Mouse (Mus musculus): ENCODE results near the gene Tmem107. TPM values are rescaled to one million over a fixed set of nuclear protein-coding genes. Genes with fewer than 3 reads are reported as not detected.

Tmem107 gene
- polyA plus RNA-seq, 1 experiment from 2014 or later, result 62.9 TPM

DNA sequence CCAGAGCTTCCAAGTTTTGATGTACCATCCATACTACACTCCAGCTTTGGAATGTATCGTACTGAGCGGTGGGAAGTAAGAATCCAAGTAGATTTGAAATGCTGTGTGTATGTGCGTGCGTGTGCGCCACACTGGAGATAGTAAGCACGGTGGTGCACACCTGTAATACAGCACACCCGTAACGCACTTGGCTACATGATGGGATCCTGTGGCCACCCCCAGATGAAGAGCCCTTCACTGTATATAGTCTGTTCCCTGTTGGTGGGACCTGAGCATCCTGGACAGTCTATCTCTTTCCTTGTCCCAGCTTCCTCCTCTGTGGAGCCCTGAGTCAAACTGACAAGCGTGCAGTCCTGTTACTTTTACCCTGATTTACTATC lies 24.2 kb upstream of the Tmem107 start:
- DNase-seq (ENCODE audit: low spot score) (no peak), ATAC-seq (no peak)
- Histone ChIP-seq H3K9ac (replicated peaks; ENCODE audit: low read depth) (peak overlapping the region; percentile 33), H3K36me3 (ENCODE audit: insufficient read depth, low read length) (no peaks in the 10 kb centered on the region), H3K27ac (ENCODE audit: low read length) (no peak overlapping the region), H3K4me2 (replicated peaks; ENCODE audit: low read depth, low read length) (peak overlapping the region; percentile 99), H3K9me3 (ENCODE audit: low read length) (no peaks in the 10 kb centered on the region), H3K4me1 (ENCODE audit: insufficient read depth, low read depth, low read length) (no peaks in the 10 kb centered on the region), H3K27me3 (replicated peaks; ENCODE audit: insufficient read depth, low read length) (no peaks in the 10 kb centered on the region), H3K4me3 (ENCODE audit: low read depth, low read length) (peak overlapping the region; percentile 79)
- 6% methylated on average over 9 of the region's 9 CpGs for WGBS
- TF ChIP-seq EP300 (IDR thresholded peaks at IDR 0.05) (no peak), CTCF (IDR thresholded peaks at IDR 0.05) (no peak)

- 73% methylated on average over 12 of the region's 12 CpGs for WGBS
- Histone ChIP-seq H3K4me2 (replicated peaks; ENCODE audit: low read depth, low read length) (no peak overlapping the region), H3K9ac (replicated peaks; ENCODE audit: low read depth) (no peak overlapping the region), H3K9me3 (ENCODE audit: low read length) (no peaks in the 10 kb centered on the region), H3K36me3 (ENCODE audit: insufficient read depth, low read length) (no peaks in the 10 kb centered on the region), H3K4me3 (ENCODE audit: low read depth, low read length) (no peak overlapping the region), H3K4me1 (ENCODE audit: insufficient read depth, low read depth, low read length) (no peaks in the 10 kb centered on the region), H3K27me3 (replicated peaks; ENCODE audit: insufficient read depth, low read length) (no peaks in the 10 kb centered on the region), H3K27ac (ENCODE audit: low read length) (no peak overlapping the region)
- DNase-seq (ENCODE audit: low spot score), result no peak
- no peak for ATAC-seq
- TF ChIP-seq CTCF (IDR thresholded peaks at IDR 0.05) (no peak), EP300 (IDR thresholded peaks at IDR 0.05) (no peak)
These were observed 23.0 kb upstream of the Tmem107 start for GRCm38 (mm10) chr11:69047592-69047991.

DNA sequence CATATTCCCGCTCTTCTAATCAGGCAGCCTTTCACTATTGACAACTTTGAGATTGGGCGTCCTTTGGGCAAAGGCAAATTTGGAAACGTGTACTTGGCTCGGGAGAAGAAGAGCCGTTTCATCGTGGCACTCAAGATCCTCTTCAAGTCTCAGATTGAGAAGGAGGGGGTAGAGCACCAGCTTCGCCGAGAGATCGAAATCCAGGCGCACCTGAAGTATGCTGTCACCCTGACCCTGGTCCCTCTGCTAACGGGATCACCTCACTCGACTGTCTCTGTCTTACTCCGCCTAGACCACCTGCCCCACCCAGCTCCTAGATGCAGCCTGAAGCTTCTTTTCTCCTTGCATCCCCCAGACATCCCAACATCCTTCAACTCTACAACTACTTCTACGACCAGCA lies 22.5 kb upstream of the Tmem107 start:
- no peak overlapping the region for H3K4me2 ChIP-seq (replicated peaks; ENCODE audit: low read depth, low read length)
- H3K27ac ChIP-seq (ENCODE audit: low read length), result no peak overlapping the region
- no peak for ATAC-seq
- no peak for DNase-seq (ENCODE audit: low spot score)
- no peak overlapping the region for H3K4me3 ChIP-seq (ENCODE audit: low read depth, low read length)
- no peak overlapping the region for H3K9ac ChIP-seq (replicated peaks; ENCODE audit: low read depth)
- no peaks in the 10 kb centered on the region for H3K36me3 ChIP-seq (ENCODE audit: insufficient read depth, low read length)
- WGBS, result 77% methylated on average over 14 of the region's 14 CpGs
- no peaks in the 10 kb centered on the region for H3K9me3 ChIP-seq (ENCODE audit: low read length)
- no peaks in the 10 kb centered on the region for H3K27me3 ChIP-seq (replicated peaks; ENCODE audit: insufficient read depth, low read length)
- H3K4me1 ChIP-seq (ENCODE audit: insufficient read depth, low read depth, low read length), result no peaks in the 10 kb centered on the region
- TF ChIP-seq EP300 (IDR thresholded peaks at IDR 0.05) (no peak), CTCF (IDR thresholded peaks at IDR 0.05) (no peak)

GRCm38 (mm10) chr11:69050748-69051147 lies 19.9 kb upstream of the Tmem107 start:
- Histone ChIP-seq H3K9me3 (ENCODE audit: low read length) (no peaks in the 10 kb centered on the region), H3K9ac (replicated peaks; ENCODE audit: low read depth) (no peak overlapping the region), H3K4me1 (ENCODE audit: insufficient read depth, low read depth, low read length) (no peaks in the 10 kb centered on the region), H3K27me3 (replicated peaks; ENCODE audit: insufficient read depth, low read length) (no peaks in the 10 kb centered on the region), H3K4me2 (replicated peaks; ENCODE audit: low read depth, low read length) (no peak overlapping the region), H3K27ac (ENCODE audit: low read length) (no peak overlapping the region), H3K4me3 (ENCODE audit: low read depth, low read length) (no peak overlapping the region), H3K36me3 (ENCODE audit: insufficient read depth, low read length) (no peaks in the 10 kb centered on the region)
- WGBS, result 74% methylated on average over 8 of the region's 8 CpGs
- DNase-seq (ENCODE audit: low spot score) (no peak), ATAC-seq (no peak)
- no peak for TF ChIP-seq CTCF (IDR thresholded peaks at IDR 0.05)
- no peak for TF ChIP-seq EP300 (IDR thresholded peaks at IDR 0.05)

DNA sequence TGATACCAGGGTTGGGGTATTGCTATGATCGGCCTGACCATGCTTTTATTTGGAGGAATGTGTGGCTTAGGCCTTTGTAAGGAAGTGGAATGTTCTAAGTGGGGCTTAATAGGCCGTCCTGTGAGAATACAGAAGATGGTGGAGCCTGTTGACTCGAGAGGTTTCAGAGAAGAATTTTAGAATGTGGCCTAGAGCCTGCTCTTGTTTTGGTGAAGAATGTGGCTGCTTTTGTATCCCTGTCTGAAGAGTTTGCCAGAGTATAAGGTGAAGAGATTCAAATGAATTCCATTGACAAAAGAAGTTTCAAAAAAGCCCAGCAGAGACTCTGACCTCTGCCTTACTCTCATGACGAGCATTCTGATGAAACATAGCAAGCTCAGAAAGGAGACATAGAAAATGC lies 18.8 kb upstream of the Tmem107 start:
- no peaks in the 10 kb centered on the region for H3K36me3 ChIP-seq (ENCODE audit: insufficient read depth, low read length)
- H3K27ac ChIP-seq (ENCODE audit: low read length), result no peak overlapping the region
- ATAC-seq, result peak; percentile 45; the same call in 1 of the 2 replicates
- DNase-seq (ENCODE audit: low spot score), result no peak
- no peak overlapping the region for H3K9ac ChIP-seq (replicated peaks; ENCODE audit: low read depth)
- WGBS, result 66% methylated on average over 4 of the region's 4 CpGs
- H3K4me3 ChIP-seq (ENCODE audit: low read depth, low read length), result no peak overlapping the region
- H3K4me2 ChIP-seq (replicated peaks; ENCODE audit: low read depth, low read length), result no peak overlapping the region
- H3K9me3 ChIP-seq (ENCODE audit: low read length), result no peaks in the 10 kb centered on the region
- TF ChIP-seq EP300 (IDR thresholded peaks at IDR 0.05), result peak; percentile 41; the same call in 1 of the 2 replicates
- TF ChIP-seq CTCF (IDR thresholded peaks at IDR 0.05), result no peak
- no peaks in the 10 kb centered on the region for H3K27me3 ChIP-seq (replicated peaks; ENCODE audit: insufficient read depth, low read length)
- H3K4me1 ChIP-seq (ENCODE audit: insufficient read depth, low read depth, low read length), result no peaks in the 10 kb centered on the region

- DNase-seq (ENCODE audit: low spot score) (no peak), ATAC-seq (no peak)
- 91% methylated on average over 2 of the region's 2 CpGs for WGBS
- Histone ChIP-seq H3K27me3 (replicated peaks; ENCODE audit: insufficient read depth, low read length) (no peaks in the 10 kb centered on the region), H3K9ac (replicated peaks; ENCODE audit: low read depth) (no peak overlapping the region), H3K27ac (ENCODE audit: low read length) (no peak overlapping the region), H3K9me3 (ENCODE audit: low read length) (no peaks in the 10 kb centered on the region), H3K4me3 (ENCODE audit: low read depth, low read length) (no peak overlapping the region), H3K4me1 (ENCODE audit: insufficient read depth, low read depth, low read length) (no peaks in the 10 kb centered on the region), H3K36me3 (ENCODE audit: insufficient read depth, low read length) (no peaks in the 10 kb centered on the region), H3K4me2 (replicated peaks; ENCODE audit: low read depth, low read length) (no peak overlapping the region)
- TF ChIP-seq CTCF (IDR thresholded peaks at IDR 0.05), result no peak
- TF ChIP-seq EP300 (IDR thresholded peaks at IDR 0.05), result no peak
These were observed 17.7 kb upstream of the Tmem107 start for GRCm38 (mm10) chr11:69052824-69053421.

- peak; percentile 29; the same call in 1 of the 2 replicates for ATAC-seq
- Histone ChIP-seq H3K4me1 (ENCODE audit: insufficient read depth, low read depth, low read length) (no peaks in the 10 kb centered on the region; the same call in 1 of the 2 replicates), H3K9ac (replicated peaks; ENCODE audit: low read depth) (no peak overlapping the region), H3K4me2 (replicated peaks; ENCODE audit: low read depth, low read length) (no peak overlapping the region), H3K9me3 (ENCODE audit: low read length) (no peaks in the 10 kb centered on the region), H3K27me3 (replicated peaks; ENCODE audit: insufficient read depth, low read length) (no peaks in the 10 kb centered on the region), H3K4me3 (ENCODE audit: low read depth, low read length) (no peak overlapping the region), H3K27ac (ENCODE audit: low read length) (no peak overlapping the region), H3K36me3 (ENCODE audit: insufficient read depth, low read length) (no peaks in the 10 kb centered on the region)
- WGBS, result 62% methylated on average over 3 of the region's 3 CpGs
- TF ChIP-seq EP300 (IDR thresholded peaks at IDR 0.05) (no peak), CTCF (IDR thresholded peaks at IDR 0.05) (no peak)
- no peak for DNase-seq (ENCODE audit: low spot score)
These were observed 16.8 kb upstream of the Tmem107 start for GRCm38 (mm10) chr11:69053848-69054247.
